Mouse (Mus musculus): ENCODE results near the gene Ndufa6.

- TF ChIP-seq POLR2A (IDR thresholded peaks at IDR 0.05; ENCODE audit: borderline replicate concordance, control insufficient read depth, low read depth, low read length) = no peak
- TF ChIP-seq CTCF (IDR thresholded peaks at IDR 0.05; ENCODE audit: control insufficient read depth, insufficient read depth, low read length) = no peak
Measured at GRCm38 (mm10) chr15:82372991-82373390, 18.9 kb upstream of the Ndufa6 start.

All from bone marrow, adult 2 months (tissue).